Mouse (Mus musculus): ENCODE data around the gene Nsun3. TPM values are rescaled to one million over a fixed set of nuclear protein-coding genes. Genes with fewer than 3 reads are reported as not detected.
"Not testable (repeated sequence)": the region's sequence is repeated elsewhere in the genome, so short reads cannot be mapped to it uniquely, and the experiment has no call there.

Nsun3 gene
- polyA plus RNA-seq, 2 experiments, result 3.8 to 5.2 TPM

GRCm38 (mm10) chr16:62734359-62734758 is 52.3 kb downstream of the Nsun3 start:
- 56% methylated on average over 1 of the region's 1 CpGs for WGBS (ENCODE audit: insufficient replicate concordance)
- Histone ChIP-seq H3K36me3 (replicated peaks; ENCODE audit: control insufficient read depth, insufficient read depth, low read depth) (no peaks in the 10 kb centered on the region), H3K9me3 (ENCODE audit: control insufficient read depth, low read length) (no peaks in the 10 kb centered on the region), H3K4me1 (replicated peaks; ENCODE audit: control insufficient read depth in 2 of 2, insufficient read depth in 2 of 2, low read length in 1 of 2) (no peaks in the 10 kb centered on the region), H3K27me3 (ENCODE audit: control insufficient read depth, insufficient read depth, low read length) (no peaks in the 10 kb centered on the region), H3K4me2 (ENCODE audit: low read depth) (no peak overlapping the region), H3K27ac (no peak overlapping the region), H3K9ac (replicated peaks) (no peak overlapping the region), H3K4me3 (ENCODE audit: insufficient read depth in 1 of 2, low read depth in 2 of 2, low read length in 2 of 2) (no peak overlapping the region)
- no peak for DNase-seq (ENCODE audit: low read depth in 3 of 3, low spot score in 3 of 3)
- no peak for TF ChIP-seq EP300 (IDR thresholded peaks at IDR 0.05; ENCODE audit: low read depth)
- no peak for ATAC-seq (ENCODE audit: insufficient read depth)

- Histone ChIP-seq H3K4me2 (ENCODE audit: low read depth) (no peak overlapping the region), H3K9me3 (ENCODE audit: control insufficient read depth, low read length) (no peaks in the 10 kb centered on the region), H3K4me1 (replicated peaks; ENCODE audit: control insufficient read depth in 2 of 2, insufficient read depth in 2 of 2, low read length in 1 of 2) (no peaks in the 10 kb centered on the region), H3K36me3 (replicated peaks; ENCODE audit: control insufficient read depth, insufficient read depth, low read depth) (no peaks in the 10 kb centered on the region), H3K9ac (replicated peaks) (no peak overlapping the region), H3K4me3 (ENCODE audit: insufficient read depth in 1 of 2, low read depth in 2 of 2, low read length in 2 of 2) (no peak overlapping the region), H3K27ac (no peak overlapping the region), H3K27me3 (ENCODE audit: control insufficient read depth, insufficient read depth, low read length) (no peaks in the 10 kb centered on the region)
- ATAC-seq (ENCODE audit: insufficient read depth), result no peak
- DNase-seq (ENCODE audit: low read depth in 3 of 3, low spot score in 3 of 3), result no peak
- 67% methylated on average over 4 of the region's 4 CpGs for WGBS (ENCODE audit: insufficient replicate concordance)
- no peak for TF ChIP-seq EP300 (IDR thresholded peaks at IDR 0.05; ENCODE audit: low read depth)
- TF ChIP-seq CTCF (IDR thresholded peaks at IDR 0.05; ENCODE audit: low read depth), result no peak
These were observed 56.3 kb downstream of the Nsun3 start for GRCm38 (mm10) chr16:62730291-62730690.

- no peaks in the 10 kb centered on the region for H3K36me3 ChIP-seq (replicated peaks; ENCODE audit: control insufficient read depth, insufficient read depth, low read depth)
These were observed 56.8 kb downstream of the Nsun3 start for GRCm38 (mm10) chr16:62729846-62730245.

DNA sequence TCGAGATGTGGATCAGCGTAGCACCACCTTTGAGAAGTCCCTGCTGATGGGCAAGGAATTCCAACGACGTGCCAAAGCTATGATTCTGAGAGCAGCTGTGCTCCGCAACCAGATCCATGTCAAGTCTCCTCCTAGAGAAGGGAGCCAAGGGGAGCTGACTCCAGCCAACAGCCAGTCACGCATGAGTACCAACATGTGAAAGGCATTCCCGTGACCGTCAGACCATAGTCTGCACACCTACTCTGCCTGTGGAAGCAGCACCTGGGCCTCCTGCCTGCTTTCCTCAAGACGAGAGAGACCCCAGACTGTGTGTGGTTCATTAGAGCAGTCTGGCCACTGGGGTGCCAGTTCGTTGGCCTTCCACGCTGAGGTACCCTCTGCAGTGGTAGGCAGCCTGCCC is 68.4 kb downstream of the Nsun3 start:
- H3K27me3 ChIP-seq (ENCODE audit: control insufficient read depth, insufficient read depth, low read length); H3K9ac ChIP-seq (replicated peaks); H3K9me3 ChIP-seq (ENCODE audit: control insufficient read depth, low read length); H3K36me3 ChIP-seq (replicated peaks; ENCODE audit: control insufficient read depth, insufficient read depth, low read depth); ATAC-seq (ENCODE audit: insufficient read depth); DNase-seq (ENCODE audit: low read depth in 3 of 3, low spot score in 3 of 3); H3K4me3 ChIP-seq (ENCODE audit: insufficient read depth in 1 of 2, low read depth in 2 of 2, low read length in 2 of 2); H3K4me1 ChIP-seq (replicated peaks; ENCODE audit: control insufficient read depth in 2 of 2, insufficient read depth in 2 of 2, low read length in 1 of 2); H3K4me2 ChIP-seq (ENCODE audit: low read depth); H3K27ac ChIP-seq: not testable (repeated sequence)
- WGBS (ENCODE audit: insufficient replicate concordance), result 69% methylated on average over 8 of the region's 11 CpGs

More at GRCm38 (mm10) chr16:62729846-62730245, 56.8 kb downstream of the Nsun3 start:
- Histone ChIP-seq H3K4me3 (ENCODE audit: insufficient read depth in 1 of 2, low read depth in 2 of 2, low read length in 2 of 2) (no peak overlapping the region), H3K27me3 (ENCODE audit: control insufficient read depth, insufficient read depth, low read length) (no peaks in the 10 kb centered on the region), H3K27ac (no peak overlapping the region), H3K9me3 (ENCODE audit: control insufficient read depth, low read length) (no peaks in the 10 kb centered on the region), H3K9ac (replicated peaks) (no peak overlapping the region), H3K4me1 (replicated peaks; ENCODE audit: control insufficient read depth in 2 of 2, insufficient read depth in 2 of 2, low read length in 1 of 2) (no peaks in the 10 kb centered on the region), H3K4me2 (ENCODE audit: low read depth) (no peak overlapping the region)
- no peak for ATAC-seq (ENCODE audit: insufficient read depth)
- 55% methylated on average over 3 of the region's 3 CpGs for WGBS (ENCODE audit: insufficient replicate concordance)
- no peak for DNase-seq (ENCODE audit: low read depth in 3 of 3, low spot score in 3 of 3)
- TF ChIP-seq EP300 (IDR thresholded peaks at IDR 0.05; ENCODE audit: low read depth) (no peak), CTCF (IDR thresholded peaks at IDR 0.05; ENCODE audit: low read depth) (no peak)

DNA sequence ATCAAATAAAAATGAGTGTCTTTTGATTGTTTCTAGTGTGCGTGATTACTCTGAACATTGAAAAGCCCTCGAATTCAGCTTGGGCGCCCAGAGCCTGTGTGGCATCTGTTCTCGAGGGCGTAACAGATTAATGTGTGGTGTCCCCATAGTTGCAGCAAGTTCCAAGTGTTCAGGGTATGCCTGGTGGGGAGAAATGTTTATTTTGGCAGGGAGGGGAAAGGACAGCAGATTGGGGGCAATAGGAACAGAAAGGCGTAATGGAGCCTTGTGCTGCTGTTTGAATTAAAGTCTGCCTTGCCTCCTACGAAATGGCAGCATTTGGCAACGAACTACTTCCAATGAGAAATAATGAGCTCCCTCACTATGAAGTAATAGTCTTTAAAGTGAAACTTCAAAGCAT is 96.2 kb downstream of the Nsun3 start:
- no peaks in the 10 kb centered on the region for H3K4me1 ChIP-seq (replicated peaks; ENCODE audit: control insufficient read depth in 2 of 2, insufficient read depth in 2 of 2, low read length in 1 of 2)
- H3K9me3 ChIP-seq (ENCODE audit: control insufficient read depth, low read length), result no peaks in the 10 kb centered on the region
- no peak overlapping the region for H3K4me3 ChIP-seq (ENCODE audit: insufficient read depth in 1 of 2, low read depth in 2 of 2, low read length in 2 of 2)
- ATAC-seq (ENCODE audit: insufficient read depth) (no peak), DNase-seq (ENCODE audit: low read depth in 3 of 3, low spot score in 3 of 3) (no peak)
- H3K27me3 ChIP-seq (ENCODE audit: control insufficient read depth, insufficient read depth, low read length), result no peaks in the 10 kb centered on the region
- no peak overlapping the region for H3K9ac ChIP-seq (replicated peaks)
- no peaks in the 10 kb centered on the region for H3K36me3 ChIP-seq (replicated peaks; ENCODE audit: control insufficient read depth, insufficient read depth, low read depth)
- WGBS (ENCODE audit: insufficient replicate concordance), result 66% methylated on average over 8 of the region's 8 CpGs
- TF ChIP-seq CTCF (IDR thresholded peaks at IDR 0.05; ENCODE audit: low read depth) (no peak), EP300 (IDR thresholded peaks at IDR 0.05; ENCODE audit: low read depth) (no peak)
- no peak overlapping the region for H3K27ac ChIP-seq
- no peak overlapping the region for H3K4me2 ChIP-seq (ENCODE audit: low read depth)

- 57% methylated on average over 2 of the region's 2 CpGs for WGBS (ENCODE audit: insufficient replicate concordance)
- Histone ChIP-seq H3K36me3 (replicated peaks; ENCODE audit: control insufficient read depth, insufficient read depth, low read depth) (no peaks in the 10 kb centered on the region), H3K4me1 (replicated peaks; ENCODE audit: control insufficient read depth in 2 of 2, insufficient read depth in 2 of 2, low read length in 1 of 2) (no peaks in the 10 kb centered on the region), H3K4me3 (ENCODE audit: insufficient read depth in 1 of 2, low read depth in 2 of 2, low read length in 2 of 2) (no peak overlapping the region), H3K4me2 (ENCODE audit: low read depth) (no peak overlapping the region), H3K9me3 (ENCODE audit: control insufficient read depth, low read length) (no peaks in the 10 kb centered on the region), H3K27ac (no peak overlapping the region), H3K9ac (replicated peaks) (no peak overlapping the region), H3K27me3 (ENCODE audit: control insufficient read depth, insufficient read depth, low read length) (no peaks in the 10 kb centered on the region)
- no peak for ATAC-seq (ENCODE audit: insufficient read depth)
- DNase-seq (ENCODE audit: low read depth in 3 of 3, low spot score in 3 of 3), result no peak
- TF ChIP-seq CTCF (IDR thresholded peaks at IDR 0.05; ENCODE audit: low read depth) (no peak), EP300 (IDR thresholded peaks at IDR 0.05; ENCODE audit: low read depth) (no peak)
These were observed 100.5 kb downstream of the Nsun3 start for GRCm38 (mm10) chr16:62686073-62686472.
